Mouse (Mus musculus) olfactory bulb, adult 2 months (tissue): ENCODE measurements at regions not wholly inside any gene's neighbourhood (a gene's known extent, or its start where the extent isn't known, plus 50 kb on each side); places are given as distances from the start of the nearest gene placed in this dataset.

ENCODE experiments used
- CTCF ChIP-seq: fragments of 200-500 bp; IDR thresholded peaks from 2 replicates; pipeline ENCODE4 v1.5.1; 2012; ENCODE audit warnings: low read depth, mild to moderate bottlenecking, low read length, moderate library complexity; ENCODE audit not compliant: insufficient read depth
- POLR2A ChIP-seq: fragments of 200-500 bp; IDR thresholded peaks from 2 replicates; pipeline ENCODE4 v1.6.1; 2012; ENCODE audit warnings: mild to moderate bottlenecking, low read depth, low read length, moderate library complexity; ENCODE audit not compliant: insufficient read depth

GRCm38 (mm10) chr13:60057761-60058274 lies 119.3 kb downstream of the Gas1 start:
- TF ChIP-seq CTCF (no peak), POLR2A (no peak)
